Mouse (Mus musculus) intestine, postnatal 0 days (tissue): ENCODE measurements around the gene Cd300ld2. TPM values are rescaled to one million over a fixed set of nuclear protein-coding genes. Genes with fewer than 3 reads are reported as not detected.
"Not testable (repeated sequence)": the region's sequence is repeated elsewhere in the genome, so short reads cannot be mapped to it uniquely, and the experiment has no call there.

Source experiments
- ATAC-seq: fragments of 200-750 bp; cut with Nextera tagmentation; 2 replicates; pipeline ENCODE4 v1.8.0; 2017; ENCODE audit warnings: mild to moderate bottlenecking, moderate TSS enrichment, moderate library complexity
- H3K27ac ChIP-seq: fragments of 300-500 bp; sonication (generic); 2 replicates; pipeline ENCODE4 v1.5.1; 2014; ENCODE audit warnings: mild to moderate bottlenecking, low read depth, low read length, moderate library complexity
- H3K27me3 ChIP-seq: fragments of 300-500 bp; sonication (generic); replicated peaks from 2 replicates; pipeline ENCODE4 v1.6.1; 2014; ENCODE audit warnings: low read length, mixed read lengths; ENCODE audit not compliant: control insufficient read depth, insufficient read depth
- H3K36me3 ChIP-seq: fragments of 300-500 bp; sonication (generic); 2 replicates; pipeline ENCODE4 v1.6.1; 2014; ENCODE audit warnings: mild to moderate bottlenecking, moderate library complexity; ENCODE audit not compliant: control insufficient read depth, insufficient read depth
- H3K4me1 ChIP-seq: fragments of 300-500 bp; sonication (generic); replicated peaks from 2 replicates; pipeline ENCODE4 v1.6.1; 2014; ENCODE audit warnings: antibody characterized with exemption, low read length, mixed read lengths; ENCODE audit not compliant: control insufficient read depth, insufficient read depth
- H3K4me2 ChIP-seq: fragments of 300-500 bp; sonication (generic); replicated peaks from 2 replicates; pipeline ENCODE4 v1.6.1; 2014; ENCODE audit warnings: low read depth, mild to moderate bottlenecking, moderate library complexity
- H3K4me3 ChIP-seq: fragments of 300-500 bp; sonication (generic); 2 replicates; pipeline ENCODE4 v1.5.1; 2014; ENCODE audit warnings: low read depth, low read length
- H3K9ac ChIP-seq: fragments of 300-500 bp; sonication (generic); 2 replicates; pipeline ENCODE4 v1.6.1; 2014; ENCODE audit warnings: mild to moderate bottlenecking, low read depth, low read length
- H3K9me3 ChIP-seq: fragments of 300-500 bp; sonication (generic); 2 replicates; pipeline ENCODE4 v1.6.1; 2016; ENCODE audit warnings: mixed run types; ENCODE audit not compliant: control insufficient read depth
- CTCF ChIP-seq: sonication (generic); IDR thresholded peaks from 2 replicates; pipeline ENCODE4 v1.5.1; 2016; ENCODE audit warnings: low read depth, mild to moderate bottlenecking, control low read depth, antibody characterized with exemption, moderate library complexity
- WGBS: fragments of 180-500 bp; shearing (Covaris S2); extraction: QIAGEN DNeasy Blood & Tissue Kit; methylation state at CpG from one replicate; pipeline ENCODE4 v1.1.7; 2014; 5-methylcytosine and 5-hydroxymethylcytosine counted together
- polyA plus RNA-seq: library from polyadenylated mRNA; unstranded; fragments of >200 nt; fragmentation: Nextera tagmentation; extraction: Ambion mirVana; gene quantifications from 2 replicates; pipeline ENCODE4 v1.2.1, GENCODE M21; 2015

Gene Cd300ld2
- polyA plus RNA-seq, 1 experiment from 2014 or later: not detected

- Histone ChIP-seq H3K4me1 (no peaks in the 10 kb centered on the region), H3K27me3 (no peaks in the 10 kb centered on the region), H3K27ac (no peak overlapping the region), H3K4me3 (no peak overlapping the region), H3K9me3 (no peaks in the 10 kb centered on the region), H3K4me2 (no peak overlapping the region), H3K9ac (no peak overlapping the region), H3K36me3 (no peaks in the 10 kb centered on the region)
- peak; percentile 45 for TF ChIP-seq CTCF
- ATAC-seq: no peak
- 48% methylated on average over 3 of the region's 3 CpGs for WGBS
Measured at GRCm38 (mm10) chr11:115049282-115049895, 33.4 kb upstream of the Cd300ld2 start.

GRCm38 (mm10) chr11:115048259-115048658, 32.3 kb upstream of the Cd300ld2 start, which contains the start of gene Cd300ld3:
Gene Cd300ld3 (minus strand): TSS chr11:115048409.
- no peaks in the 10 kb centered on the region for H3K27me3 ChIP-seq
- 67% methylated on average over 2 of the region's 2 CpGs for WGBS
- no peak within 1 kb of the TSS for H3K4me2 ChIP-seq
- no peaks in the 10 kb centered on the region for H3K9me3 ChIP-seq
- no peak within 1 kb of the TSS for H3K9ac ChIP-seq
- no peaks in the 10 kb centered on the region for H3K4me1 ChIP-seq
- H3K4me3 ChIP-seq: no peak within 1 kb of the TSS
- no peak for ATAC-seq
- H3K36me3 ChIP-seq: no peaks in the 10 kb centered on the region
- no peak for TF ChIP-seq CTCF
- H3K27ac ChIP-seq: no peak within 1 kb of the TSS

- not testable (repeated sequence) for H3K27ac ChIP-seq, ATAC-seq, H3K27me3 ChIP-seq, H3K4me1 ChIP-seq, H3K36me3 ChIP-seq, H3K4me2 ChIP-seq, H3K9ac ChIP-seq, H3K9me3 ChIP-seq, H3K4me3 ChIP-seq
- WGBS: no CpG with 5 or more reads among the region's 6 CpGs
Measured at GRCm38 (mm10) chr11:115037669-115038068, 21.7 kb upstream of the Cd300ld2 start, which contains the start of gene Cd300ld5. Gene Cd300ld5 (minus strand): TSS chr11:115037769.

- WGBS: no CpG with 5 or more reads among the region's 6 CpGs
- not testable (repeated sequence) for H3K27ac ChIP-seq, H3K36me3 ChIP-seq, ATAC-seq, H3K4me1 ChIP-seq, H3K4me3 ChIP-seq, H3K27me3 ChIP-seq, H3K4me2 ChIP-seq, H3K9ac ChIP-seq, H3K9me3 ChIP-seq
Measured at GRCm38 (mm10) chr11:115026912-115027311, 10.9 kb upstream of the Cd300ld2 start, which contains the start of gene Cd300ld4. Gene Cd300ld4 (minus strand): TSS chr11:115027012.

- TF ChIP-seq CTCF: no peak
- Histone ChIP-seq H3K27me3 (no peaks in the 10 kb centered on the region), H3K4me1 (no peaks in the 10 kb centered on the region), H3K36me3 (no peaks in the 10 kb centered on the region), H3K4me3 (no peak overlapping the region), H3K27ac (no peak overlapping the region), H3K4me2 (no peak overlapping the region), H3K9ac (no peak overlapping the region), H3K9me3 (no peaks in the 10 kb centered on the region)
- ATAC-seq: no peak
- 86% methylated on average over 5 of the region's 5 CpGs for WGBS
Measured at GRCm38 (mm10) chr11:115004070-115004469, 11.9 kb downstream of the Cd300ld2 start.

- Histone ChIP-seq H3K4me3 (no peak within 1 kb of the TSS), H3K27ac (no peak within 1 kb of the TSS), H3K4me1 (no peaks in the 10 kb centered on the region)
Measured at GRCm38 (mm10) chr11:115001474-115002040, 14.4 kb downstream of the Cd300ld2 start, which contains the start of gene Cd300c2. Gene Cd300c2 (minus strand): TSS chr11:115001880.

More at GRCm38 (mm10) chr11:115001474-115002040, 14.4 kb downstream of the Cd300ld2 start, which contains the start of gene Cd300c2:
- Histone ChIP-seq H3K9me3 (no peaks in the 10 kb centered on the region), H3K4me2 (no peak within 1 kb of the TSS), H3K9ac (no peak within 1 kb of the TSS), H3K27me3 (no peaks in the 10 kb centered on the region), H3K36me3 (no peaks in the 10 kb centered on the region)
- ATAC-seq: no peak
- WGBS: 76% methylated on average over 7 of the region's 7 CpGs
- no peak for TF ChIP-seq CTCF
